Mouse (Mus musculus) forebrain, embryonic 10.5 days (tissue): ENCODE measurements at regions not wholly inside any gene's neighbourhood (a gene's known extent, or its start where the extent isn't known, plus 50 kb on each side); places are given as distances from the start of the nearest gene placed in this dataset.

ENCODE experiments used
- DNase-seq: peaks from one replicate; pipeline ENCODE4 v3.0.0-alpha.2; 2017; ENCODE audit warnings: low spot score; ENCODE audit errors: extremely low spot score
- H3K27ac ChIP-seq: fragments of 300-500 bp; sonication (generic); 2 replicates; pipeline ENCODE4 v1.5.1; 2016; ENCODE audit warnings: mild to moderate bottlenecking
- H3K27me3 ChIP-seq: fragments of 300-500 bp; sonication (generic); 2 replicates; pipeline ENCODE4 v1.6.1; 2016; ENCODE audit warnings: mild to moderate bottlenecking; ENCODE audit not compliant: poor library complexity, severe bottlenecking
- H3K36me3 ChIP-seq: fragments of 300-500 bp; sonication (generic); replicated peaks from 2 replicates; pipeline ENCODE4 v1.6.1; 2016; ENCODE audit warnings: mild to moderate bottlenecking, moderate library complexity
- H3K4me1 ChIP-seq: fragments of 300-500 bp; sonication (generic); 2 replicates; pipeline ENCODE4 v1.6.1; 2016
- H3K4me3 ChIP-seq: fragments of 300-500 bp; sonication (generic); 2 replicates; pipeline ENCODE4 v1.5.1; 2016; ENCODE audit warnings: mild to moderate bottlenecking, moderate library complexity
- H3K9me3 ChIP-seq: fragments of 300-500 bp; sonication (generic); 2 replicates; pipeline ENCODE4 v1.6.1; 2016; ENCODE audit warnings: mild to moderate bottlenecking, moderate library complexity
- WGBS: fragments of 180-500 bp; shearing (Covaris S2); methylation state at CpG from one replicate; pipeline ENCODE4 v1.1.7; 2016; 5-methylcytosine and 5-hydroxymethylcytosine counted together

DNA sequence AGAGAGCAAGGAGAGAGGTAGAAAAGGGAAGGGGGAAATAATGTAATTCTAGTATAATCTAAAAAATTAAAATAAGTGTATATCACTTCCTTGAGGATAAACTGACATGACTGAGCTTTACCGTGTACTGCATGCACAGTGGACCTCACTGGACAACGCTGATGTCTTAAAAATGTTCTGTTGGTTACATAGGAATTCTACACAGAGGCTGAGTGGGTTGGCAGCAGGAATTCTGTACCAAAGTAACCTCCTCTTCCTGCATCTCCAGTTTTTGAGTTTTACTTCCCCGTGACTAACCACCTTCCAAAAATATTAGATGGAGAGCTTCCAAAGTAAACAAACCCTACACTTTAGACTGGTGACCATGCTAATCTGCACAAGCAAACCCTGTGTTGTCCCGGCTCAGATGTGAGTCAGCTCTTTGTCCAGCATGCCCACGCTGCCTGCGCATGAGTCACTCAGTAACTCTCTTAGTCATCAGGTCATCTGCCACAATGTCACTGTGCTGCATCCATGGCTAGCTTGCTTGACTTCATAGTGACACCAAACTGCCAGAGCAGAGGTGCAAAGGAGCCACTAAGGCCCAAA is 317.7 kb upstream of the Tenm4 start:
- Histone ChIP-seq H3K27me3 (no peaks in the 10 kb centered on the region), H3K27ac (no peak overlapping the region), H3K9me3 (no peaks in the 10 kb centered on the region), H3K4me3 (no peak overlapping the region), H3K36me3 (no peaks in the 10 kb centered on the region), H3K4me1 (no peaks in the 10 kb centered on the region)
- no peak for DNase-seq
- WGBS = 90% methylated on average over 6 of the region's 6 CpGs

- H3K9me3 ChIP-seq = no peaks in the 10 kb centered on the region
- DNase-seq = no peak
- H3K27me3 ChIP-seq = no peaks in the 10 kb centered on the region
- H3K4me3 ChIP-seq = no peak overlapping the region
- no peaks in the 10 kb centered on the region for H3K36me3 ChIP-seq
- no peak overlapping the region for H3K27ac ChIP-seq
- peaks cover 6% of the 10 kb centered on the region; the same call in 1 of the 2 replicates for H3K4me1 ChIP-seq
Observed at GRCm38 (mm10) chr7:95858247-95858646, 312.8 kb upstream of the Tenm4 start.

GRCm38 (mm10) chr7:95864233-95864632 is 306.8 kb upstream of the Tenm4 start:
- Histone ChIP-seq H3K4me1 (peaks cover 6% of the 10 kb centered on the region; the same call in 1 of the 2 replicates), H3K9me3 (no peaks in the 10 kb centered on the region), H3K27ac (no peak overlapping the region), H3K36me3 (no peaks in the 10 kb centered on the region), H3K4me3 (no peak overlapping the region), H3K27me3 (no peaks in the 10 kb centered on the region)
- 57% methylated on average over 3 of the region's 3 CpGs for WGBS
- no peak for DNase-seq

DNA sequence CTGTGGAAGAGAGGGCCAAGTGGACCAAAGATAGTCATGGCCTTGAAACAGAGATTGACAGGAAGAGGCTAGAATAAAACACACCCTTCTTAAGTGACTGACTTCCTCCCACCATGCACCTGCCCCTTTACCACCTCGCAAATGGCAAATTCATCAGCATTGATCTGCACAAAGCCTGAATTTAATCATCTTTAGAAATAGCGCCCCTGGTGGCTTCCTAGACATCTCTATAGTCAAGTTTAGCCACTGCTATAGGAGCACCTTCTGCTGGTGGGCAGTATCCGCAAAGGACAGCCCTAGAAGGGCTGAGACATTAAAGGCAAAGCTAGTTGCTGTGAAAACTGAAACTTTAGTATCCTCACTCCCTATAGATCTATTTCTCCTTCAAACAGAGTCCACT is 305.8 kb upstream of the Tenm4 start:
- no peaks in the 10 kb centered on the region for H3K9me3 ChIP-seq
- H3K27me3 ChIP-seq = no peaks in the 10 kb centered on the region
- WGBS = 53% methylated on average over 3 of the region's 3 CpGs
- no peak for DNase-seq
- H3K27ac ChIP-seq = no peak overlapping the region
- peaks cover 6% of the 10 kb centered on the region; the same call in 1 of the 2 replicates for H3K4me1 ChIP-seq
- no peak overlapping the region for H3K4me3 ChIP-seq
- H3K36me3 ChIP-seq = no peaks in the 10 kb centered on the region

- WGBS = 88% methylated on average over 6 of the region's 6 CpGs
- H3K27me3 ChIP-seq = no peaks in the 10 kb centered on the region
- H3K4me3 ChIP-seq = no peak overlapping the region
- no peak for DNase-seq
- H3K9me3 ChIP-seq = no peaks in the 10 kb centered on the region
- H3K27ac ChIP-seq = no peak overlapping the region
- no peaks in the 10 kb centered on the region for H3K36me3 ChIP-seq
- H3K4me1 ChIP-seq = no peaks in the 10 kb centered on the region
Observed at GRCm38 (mm10) chr7:95868753-95869152, 302.3 kb upstream of the Tenm4 start.

DNA sequence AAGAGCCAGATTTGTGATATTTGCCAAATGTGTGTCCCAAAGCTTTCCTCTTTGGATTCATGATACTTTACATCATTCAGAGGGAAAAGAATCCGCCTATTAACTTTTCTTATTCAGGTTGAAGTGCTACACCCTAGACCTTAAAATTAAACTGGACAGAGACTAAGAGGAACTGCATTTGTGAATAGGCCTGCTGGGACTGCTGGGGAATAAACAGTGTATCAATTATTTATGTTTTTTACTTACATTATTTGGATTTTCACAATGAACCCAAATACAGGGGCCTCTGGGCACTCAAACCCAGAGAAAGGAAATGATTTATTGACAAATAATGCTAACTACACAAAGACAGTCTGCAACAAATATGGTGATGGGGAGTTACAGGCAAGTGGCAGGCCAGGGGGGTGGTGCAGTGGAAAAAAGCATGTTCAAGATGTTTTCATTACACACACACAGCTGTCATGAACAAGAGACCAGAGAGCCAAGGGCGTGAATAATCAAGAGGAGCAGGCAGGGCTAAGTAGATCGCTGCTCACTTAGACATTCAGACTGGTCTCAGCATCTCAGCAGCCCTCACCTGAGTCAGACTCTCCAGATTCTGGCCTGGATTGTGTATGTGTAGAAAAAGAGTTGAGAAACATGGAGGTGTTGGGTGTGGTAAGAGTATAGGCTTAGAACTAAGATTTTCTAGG is 290.3 kb upstream of the Tenm4 start:
- WGBS = 78% methylated on average over 3 of the region's 3 CpGs
- no peaks in the 10 kb centered on the region for H3K9me3 ChIP-seq
- H3K4me1 ChIP-seq = no peaks in the 10 kb centered on the region
- H3K4me3 ChIP-seq = no peak overlapping the region
- DNase-seq = no peak
- no peaks in the 10 kb centered on the region for H3K36me3 ChIP-seq
- H3K27ac ChIP-seq = no peak overlapping the region
- no peaks in the 10 kb centered on the region for H3K27me3 ChIP-seq

- no peak for DNase-seq
- H3K27ac ChIP-seq = no peak overlapping the region
- no peaks in the 10 kb centered on the region for H3K9me3 ChIP-seq
- no peak overlapping the region for H3K4me3 ChIP-seq
- no peaks in the 10 kb centered on the region for H3K27me3 ChIP-seq
- H3K4me1 ChIP-seq = no peaks in the 10 kb centered on the region
- no peaks in the 10 kb centered on the region for H3K36me3 ChIP-seq
- 93% methylated on average over 3 of the region's 3 CpGs for WGBS
Observed at GRCm38 (mm10) chr7:95901524-95901923, 269.5 kb upstream of the Tenm4 start.

DNA sequence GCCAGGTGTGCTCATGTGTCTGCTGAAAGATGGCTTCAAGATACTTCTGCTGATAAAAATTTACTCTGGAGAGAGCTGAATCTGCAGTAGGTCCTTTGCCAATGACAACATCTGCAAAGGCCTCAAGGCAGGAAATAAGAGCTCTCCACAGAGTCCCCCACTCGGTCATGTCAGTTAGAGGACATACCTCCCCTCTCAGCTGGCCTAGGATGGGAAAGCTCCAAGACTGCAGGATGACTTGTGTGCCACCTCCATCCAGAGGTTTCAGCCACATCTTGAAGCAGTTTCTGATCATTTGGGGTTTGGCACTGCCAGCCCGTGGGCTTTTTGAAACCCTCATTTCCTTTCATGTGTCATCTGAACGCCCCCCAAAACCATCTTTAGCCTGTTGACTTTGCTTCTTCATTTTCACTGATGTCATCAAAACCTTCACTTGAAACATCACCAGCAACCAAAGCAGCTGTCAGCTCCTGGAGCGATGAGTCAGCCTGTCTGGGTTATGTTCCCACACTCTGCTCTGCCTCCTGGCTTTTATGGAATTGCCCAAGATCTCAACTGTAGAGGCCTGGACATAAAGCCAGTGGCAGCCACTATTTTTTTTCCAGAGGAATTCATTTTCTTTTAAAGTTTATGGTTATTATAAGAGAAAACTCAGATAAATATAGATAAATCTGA is 256.5 kb upstream of the Tenm4 start:
- no peaks in the 10 kb centered on the region for H3K27me3 ChIP-seq
- H3K36me3 ChIP-seq = no peaks in the 10 kb centered on the region
- no peaks in the 10 kb centered on the region for H3K4me1 ChIP-seq
- DNase-seq = no peak
- H3K27ac ChIP-seq = no peak overlapping the region
- WGBS = 90% methylated on average over 4 of the region's 4 CpGs
- H3K4me3 ChIP-seq = no peak overlapping the region
- no peaks in the 10 kb centered on the region for H3K9me3 ChIP-seq

GRCm38 (mm10) chr7:95919932-95920331 is 251.1 kb upstream of the Tenm4 start:
- Histone ChIP-seq H3K9me3 (no peaks in the 10 kb centered on the region), H3K4me3 (no peak overlapping the region), H3K27me3 (no peaks in the 10 kb centered on the region), H3K36me3 (no peaks in the 10 kb centered on the region), H3K27ac (no peak overlapping the region), H3K4me1 (no peaks in the 10 kb centered on the region)
- no peak for DNase-seq
- 84% methylated on average over 3 of the region's 3 CpGs for WGBS

GRCm38 (mm10) chr7:95924805-95925204 is 246.2 kb upstream of the Tenm4 start:
- no peak for DNase-seq
- no peak overlapping the region for H3K4me3 ChIP-seq
- no peaks in the 10 kb centered on the region for H3K4me1 ChIP-seq
- 82% methylated on average over 2 of the region's 2 CpGs for WGBS
- no peaks in the 10 kb centered on the region for H3K9me3 ChIP-seq
- no peaks in the 10 kb centered on the region for H3K36me3 ChIP-seq
- no peak overlapping the region for H3K27ac ChIP-seq
- no peaks in the 10 kb centered on the region for H3K27me3 ChIP-seq

GRCm38 (mm10) chr7:95926119-95927039 is 244.7 kb upstream of the Tenm4 start:
- Histone ChIP-seq H3K9me3 (no peaks in the 10 kb centered on the region), H3K36me3 (no peaks in the 10 kb centered on the region), H3K4me3 (no peak overlapping the region), H3K27ac (no peak overlapping the region), H3K27me3 (no peaks in the 10 kb centered on the region), H3K4me1 (no peaks in the 10 kb centered on the region)
- DNase-seq = no peak
- 70% methylated on average over 6 of the region's 6 CpGs for WGBS

DNA sequence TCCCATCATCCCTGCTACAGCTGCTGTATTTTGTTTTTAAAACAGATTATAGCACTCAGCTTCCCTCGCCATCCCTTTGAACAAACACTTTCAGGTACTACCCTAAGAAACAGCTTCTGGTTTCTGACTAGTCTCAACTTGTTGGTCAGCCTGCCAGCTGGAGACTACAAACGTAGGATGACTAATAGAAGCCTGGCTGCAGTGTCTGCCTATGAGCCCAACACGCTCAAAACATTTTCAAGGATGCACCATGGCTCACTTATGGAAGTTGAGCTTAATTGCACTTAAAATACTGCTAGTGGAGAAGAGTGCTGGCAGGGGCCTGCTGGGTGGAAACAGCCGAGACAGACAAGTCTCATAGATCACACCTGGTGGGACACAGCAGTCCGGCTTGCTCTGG is 234.4 kb upstream of the Tenm4 start:
- Histone ChIP-seq H3K4me3 (no peak overlapping the region), H3K27me3 (no peaks in the 10 kb centered on the region), H3K27ac (no peak overlapping the region), H3K4me1 (no peaks in the 10 kb centered on the region), H3K36me3 (no peaks in the 10 kb centered on the region), H3K9me3 (no peaks in the 10 kb centered on the region)
- DNase-seq = no peak
- WGBS = 89% methylated on average over 5 of the region's 5 CpGs
